Mouse (Mus musculus) bone marrow, adult 2 months (tissue): ENCODE measurements around the gene Uchl3.

ENCODE experiments used
- CTCF ChIP-seq: fragments of 200-500 bp; IDR thresholded peaks from 2 replicates; pipeline ENCODE4 v1.5.1; 2011; ENCODE audit warnings: low read length, control low read depth; ENCODE audit not compliant: control insufficient read depth, insufficient read depth
- POLR2A ChIP-seq: fragments of 200-500 bp; IDR thresholded peaks from 2 replicates; pipeline ENCODE4 v1.6.1; 2011; ENCODE audit warnings: low read depth, mild to moderate bottlenecking, control low read depth, low read length, borderline replicate concordance; ENCODE audit not compliant: control insufficient read depth

- TF ChIP-seq CTCF (no peak), POLR2A (no peak)
Measured at GRCm38 (mm10) chr14:101644948-101645347, 8.8 kb upstream of the Uchl3 start.
